Mouse (Mus musculus): ENCODE measurements around the gene Atp10b.

GRCm38 (mm10) chr11:43101357-43101756 is 48.3 kb upstream of the Atp10b start:
- TF ChIP-seq EP300 (IDR thresholded peaks at IDR 0.05; ENCODE audit: low read depth) (no peak), CTCF (IDR thresholded peaks at IDR 0.05; ENCODE audit: low read depth) (no peak)

Measured in liver, embryonic 14.5 days (tissue).